Mouse (Mus musculus) midbrain, embryonic 15.5 days (tissue): ENCODE results near the gene Usf3. TPM values are rescaled to one million over a fixed set of nuclear protein-coding genes. Genes with fewer than 3 reads are reported as not detected.
A peak's percentile ranks its signal among the peaks of the same experiment; 100 is the strongest.

ENCODE experiments used
- ATAC-seq: fragments of 200-750 bp; cut with Nextera tagmentation; replicated peaks from 2 replicates; pipeline ENCODE4 v1.8.0; 2017; ENCODE audit warnings: moderate TSS enrichment
- H3K27ac ChIP-seq: fragments of 300-500 bp; sonication (generic); 2 replicates; pipeline ENCODE4 v1.5.1; 2015; ENCODE audit warnings: mild to moderate bottlenecking, inconsistent platforms
- H3K27me3 ChIP-seq: fragments of 300-500 bp; sonication (generic); replicated peaks from 2 replicates; pipeline ENCODE4 v1.6.1; 2015; ENCODE audit warnings: inconsistent platforms
- H3K36me3 ChIP-seq: fragments of 300-500 bp; sonication (generic); replicated peaks from 2 replicates; pipeline ENCODE4 v1.6.1; 2015; ENCODE audit warnings: inconsistent platforms
- H3K4me1 ChIP-seq: fragments of 300-500 bp; sonication (generic); 2 replicates; pipeline ENCODE4 v1.6.1; 2015; ENCODE audit warnings: inconsistent platforms
- H3K4me2 ChIP-seq: fragments of 300-500 bp; sonication (generic); 2 replicates; pipeline ENCODE4 v1.6.1; 2015; ENCODE audit warnings: inconsistent platforms, mild to moderate bottlenecking, moderate library complexity
- H3K4me3 ChIP-seq: fragments of 300-500 bp; sonication (generic); 2 replicates; pipeline ENCODE4 v1.5.1; 2015; ENCODE audit warnings: mild to moderate bottlenecking, inconsistent platforms
- H3K9ac ChIP-seq: fragments of 300-500 bp; sonication (generic); 2 replicates; pipeline ENCODE4 v1.6.1; 2015; ENCODE audit warnings: mild to moderate bottlenecking, inconsistent platforms
- H3K9me3 ChIP-seq: fragments of 300-500 bp; sonication (generic); 2 replicates; pipeline ENCODE4 v1.6.1; 2016; ENCODE audit warnings: inconsistent platforms
- WGBS: fragments of 180-500 bp; shearing (Covaris S2); methylation state at CpG from one replicate; pipeline ENCODE4 v1.1.7; 2015; ENCODE audit warnings: mixed read lengths; 5-methylcytosine and 5-hydroxymethylcytosine counted together
- polyA plus RNA-seq: library from polyadenylated mRNA; unstranded; fragments of >200 nt; fragmentation: Nextera tagmentation; extraction: Ambion mirVana; gene quantifications from 2 replicates; pipeline ENCODE4 v1.2.1, GENCODE M21; 2015

Gene Usf3
- polyA plus RNA-seq, 1 experiment from 2014 or later, result 2.9 TPM

GRCm38 (mm10) chr16:44140186-44140787, 32.8 kb upstream of the Usf3 start:
- peak overlapping the region; percentile 98 for H3K27ac ChIP-seq
- H3K27me3 ChIP-seq, result no peaks in the 10 kb centered on the region
- no peaks in the 10 kb centered on the region for H3K36me3 ChIP-seq
- under 1% methylated on average over 43 of the region's 44 CpGs for WGBS
- peak; percentile 44 for ATAC-seq
- peak overlapping the region; percentile 78 for H3K4me3 ChIP-seq
- H3K9me3 ChIP-seq, result no peaks in the 10 kb centered on the region
- peaks cover 29% of the 10 kb centered on the region for H3K4me1 ChIP-seq
- H3K9ac ChIP-seq, result peak overlapping the region; percentile 73
- peak overlapping the region; percentile 76 for H3K4me2 ChIP-seq

GRCm38 (mm10) chr16:44141483-44141882, 31.6 kb upstream of the Usf3 start:
- ATAC-seq, result no peak
- Histone ChIP-seq H3K36me3 (no peaks in the 10 kb centered on the region), H3K27ac (no peak overlapping the region), H3K27me3 (no peaks in the 10 kb centered on the region), H3K4me2 (peak overlapping the region; percentile 1; the same call in 1 of the 2 replicates), H3K4me3 (no peak overlapping the region), H3K4me1 (peaks cover 24% of the 10 kb centered on the region), H3K9me3 (no peaks in the 10 kb centered on the region), H3K9ac (no peak overlapping the region)
- 46% methylated on average over 6 of the region's 6 CpGs for whole genome bisulfite sequencing

GRCm38 (mm10) chr16:44149002-44149767, 23.9 kb upstream of the Usf3 start:
- Histone ChIP-seq H3K4me3 (no peak overlapping the region), H3K36me3 (no peaks in the 10 kb centered on the region), H3K27ac (no peak overlapping the region), H3K9ac (no peak overlapping the region), H3K4me1 (no peaks in the 10 kb centered on the region), H3K27me3 (no peaks in the 10 kb centered on the region), H3K9me3 (no peaks in the 10 kb centered on the region), H3K4me2 (no peak overlapping the region)
- 96% methylated on average over 1 of the region's 1 CpGs for WGBS
- no peak for ATAC-seq

GRCm38 (mm10) chr16:44154497-44155057, 18.5 kb upstream of the Usf3 start:
- H3K9me3 ChIP-seq, result no peaks in the 10 kb centered on the region
- WGBS, result 69% methylated on average over 6 of the region's 6 CpGs
- no peak overlapping the region for H3K27ac ChIP-seq
- no peak overlapping the region for H3K4me3 ChIP-seq
- no peaks in the 10 kb centered on the region for H3K27me3 ChIP-seq
- H3K9ac ChIP-seq, result no peak overlapping the region
- 0 out of 2 replicates have a peak, but pooled peaks cover 4% of the 10 kb centered on the region for H3K36me3 ChIP-seq
- no peak overlapping the region for H3K4me2 ChIP-seq
- H3K4me1 ChIP-seq, result no peaks in the 10 kb centered on the region
- no peak for ATAC-seq

- H3K9ac ChIP-seq, result no peak overlapping the region
- 0 out of 2 replicates have a peak, but pooled peaks cover 10% of the 10 kb centered on the region for H3K36me3 ChIP-seq
- no peaks in the 10 kb centered on the region for H3K27me3 ChIP-seq
- no peak overlapping the region for H3K27ac ChIP-seq
- no peak overlapping the region for H3K4me2 ChIP-seq
- no peak overlapping the region for H3K4me3 ChIP-seq
- 89% methylated on average over 7 of the region's 7 CpGs for WGBS
- H3K4me1 ChIP-seq, result no peaks in the 10 kb centered on the region
- no peaks in the 10 kb centered on the region for H3K9me3 ChIP-seq
- no peak for ATAC-seq
Measured at GRCm38 (mm10) chr16:44159325-44159724, 13.7 kb upstream of the Usf3 start.

GRCm38 (mm10) chr16:44163831-44164230, 9.2 kb upstream of the Usf3 start:
- no peak overlapping the region for H3K9ac ChIP-seq

GRCm38 (mm10) chr16:44165182-44165581, 7.9 kb upstream of the Usf3 start:
- Histone ChIP-seq H3K36me3 (no peaks in the 10 kb centered on the region), H3K4me3 (no peak overlapping the region), H3K9ac (no peak overlapping the region), H3K4me2 (no peak overlapping the region), H3K27ac (no peak overlapping the region), H3K27me3 (no peaks in the 10 kb centered on the region), H3K9me3 (no peaks in the 10 kb centered on the region), H3K4me1 (no peaks in the 10 kb centered on the region)
- ATAC-seq, result no peak
- 68% methylated on average over 3 of the region's 3 CpGs for WGBS

More at GRCm38 (mm10) chr16:44163831-44164230, 9.2 kb upstream of the Usf3 start:
- no peaks in the 10 kb centered on the region for H3K9me3 ChIP-seq
- ATAC-seq, result no peak
- WGBS, result 93% methylated on average over 2 of the region's 2 CpGs
- H3K4me2 ChIP-seq, result no peak overlapping the region
- H3K27me3 ChIP-seq, result no peaks in the 10 kb centered on the region
- H3K4me3 ChIP-seq, result no peak overlapping the region
- no peak overlapping the region for H3K27ac ChIP-seq
- H3K36me3 ChIP-seq, result 0 out of 2 replicates have a peak, but pooled peaks cover 7% of the 10 kb centered on the region
- no peaks in the 10 kb centered on the region for H3K4me1 ChIP-seq

- Histone ChIP-seq H3K4me2 (no peak overlapping the region), H3K9ac (no peak overlapping the region), H3K27me3 (no peaks in the 10 kb centered on the region), H3K4me3 (no peak overlapping the region), H3K4me1 (peaks cover 6% of the 10 kb centered on the region), H3K27ac (no peak overlapping the region), H3K36me3 (no peaks in the 10 kb centered on the region), H3K9me3 (no peaks in the 10 kb centered on the region)
- ATAC-seq, result no peak
- WGBS, result 87% methylated on average over 4 of the region's 4 CpGs
Measured at GRCm38 (mm10) chr16:44168990-44169389, 4.1 kb upstream of the Usf3 start.

GRCm38 (mm10) chr16:44172297-44173154, 520 bp upstream of the Usf3 start:
- Histone ChIP-seq H3K9ac (peak overlapping the region; percentile 52), H3K27ac (peak overlapping the region; percentile 83), H3K4me1 (peaks cover 20% of the 10 kb centered on the region), H3K4me2 (peak overlapping the region; percentile 88), H3K27me3 (no peaks in the 10 kb centered on the region), H3K9me3 (no peaks in the 10 kb centered on the region), H3K4me3 (peak overlapping the region; percentile 77), H3K36me3 (no peaks in the 10 kb centered on the region)
- peak; percentile 100 for ATAC-seq
- 1% methylated on average over 26 of the region's 26 CpGs for WGBS

- no peaks in the 10 kb centered on the region for H3K36me3 ChIP-seq
- no peaks in the 10 kb centered on the region for H3K27me3 ChIP-seq
- peak overlapping the region; percentile 86 for H3K27ac ChIP-seq
- H3K4me2 ChIP-seq, result peak overlapping the region; percentile 88
- H3K9ac ChIP-seq, result peak overlapping the region; percentile 84
- 19% methylated on average over 7 of the region's 7 CpGs for WGBS
- ATAC-seq, result no peak
- peaks cover 20% of the 10 kb centered on the region for H3K4me1 ChIP-seq
- H3K4me3 ChIP-seq, result peak overlapping the region; percentile 77
- no peaks in the 10 kb centered on the region for H3K9me3 ChIP-seq
Measured at GRCm38 (mm10) chr16:44173966-44174530, 1.0 kb downstream of the Usf3 start.

GRCm38 (mm10) chr16:44175001-44175400, 2.0 kb downstream of the Usf3 start:
- no peaks in the 10 kb centered on the region for H3K27me3 ChIP-seq
- no peak overlapping the region for H3K4me3 ChIP-seq
- no peak overlapping the region for H3K4me2 ChIP-seq
- H3K9me3 ChIP-seq, result no peaks in the 10 kb centered on the region
- H3K9ac ChIP-seq, result no peak overlapping the region
- peaks cover 20% of the 10 kb centered on the region for H3K4me1 ChIP-seq
- no peaks in the 10 kb centered on the region for H3K36me3 ChIP-seq
- no peak for ATAC-seq
- WGBS, result 88% methylated on average over 1 of the region's 1 CpGs
- no peak overlapping the region for H3K27ac ChIP-seq
